Mouse (Mus musculus): ENCODE results near the gene Cltb.

Gene Cltb

DNA sequence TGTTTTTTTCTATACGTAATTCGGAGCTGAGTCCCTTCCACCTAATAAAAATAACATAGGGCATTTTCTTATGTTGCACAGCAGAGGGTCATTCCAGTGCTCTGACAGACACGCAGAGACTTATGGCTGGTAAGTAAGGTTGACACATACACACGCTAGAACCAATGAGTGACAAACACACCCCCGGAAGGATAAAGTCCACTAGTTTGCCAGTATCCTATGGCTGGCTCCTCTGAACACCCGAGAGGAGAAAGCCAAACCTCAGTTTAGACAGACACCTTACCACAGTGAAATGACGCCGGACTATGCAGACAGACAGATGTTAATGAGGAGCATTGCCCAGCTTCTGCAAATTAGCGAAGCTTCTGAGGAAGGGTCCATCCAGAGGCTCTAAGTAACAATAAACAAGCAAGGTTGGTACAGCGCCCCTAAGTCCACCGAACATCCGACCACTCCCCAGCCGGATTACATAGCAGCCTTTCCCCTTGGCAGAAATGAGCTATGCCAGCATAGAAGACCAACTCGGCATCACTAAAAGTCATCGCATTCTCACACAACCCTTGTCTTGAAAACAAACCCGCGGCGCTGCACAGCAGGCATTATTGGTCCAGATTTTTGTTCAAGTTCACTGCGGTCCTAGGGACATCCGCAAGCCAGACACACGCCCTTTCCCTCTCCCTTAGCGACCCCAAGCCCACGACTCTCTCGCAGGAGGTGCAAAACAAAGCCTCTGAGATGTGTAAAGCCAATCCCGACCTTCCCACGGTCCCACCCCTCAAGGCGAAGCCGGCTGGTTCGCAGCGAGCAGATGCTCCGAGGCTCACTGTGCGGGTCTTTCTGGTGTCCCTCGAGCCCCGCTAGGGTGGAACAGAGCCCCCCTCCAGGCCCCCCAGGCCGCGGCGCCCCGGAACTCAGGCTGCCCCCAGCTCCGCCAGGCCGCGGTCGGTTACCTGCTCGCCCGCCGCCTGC, 46.6 kb downstream of the Cltb start:
- DNase-seq (ENCODE audit: low read depth, low spot score) = peak; percentile 30

DNA sequence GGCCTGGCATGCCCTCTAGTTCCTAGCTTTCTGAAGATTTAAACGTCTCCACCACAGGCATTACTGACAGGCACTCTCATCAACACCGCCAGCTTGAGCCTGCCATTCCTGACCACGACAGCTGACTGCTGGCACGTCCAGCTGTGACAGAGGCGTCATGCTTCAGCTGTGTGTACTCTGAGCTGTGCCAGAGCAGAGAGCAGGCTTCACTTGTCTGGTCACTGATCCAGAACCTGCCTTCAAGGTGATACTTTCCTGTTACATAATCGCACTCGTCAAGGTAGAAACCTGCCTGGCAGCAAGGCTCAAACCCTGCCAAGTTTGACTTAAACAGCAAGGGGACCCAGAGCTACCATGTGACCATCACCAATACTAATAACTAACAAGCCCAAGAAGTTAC, 48.6 kb downstream of the Cltb start:
- DNase-seq (ENCODE audit: low read depth, low spot score) = no peak

DNA sequence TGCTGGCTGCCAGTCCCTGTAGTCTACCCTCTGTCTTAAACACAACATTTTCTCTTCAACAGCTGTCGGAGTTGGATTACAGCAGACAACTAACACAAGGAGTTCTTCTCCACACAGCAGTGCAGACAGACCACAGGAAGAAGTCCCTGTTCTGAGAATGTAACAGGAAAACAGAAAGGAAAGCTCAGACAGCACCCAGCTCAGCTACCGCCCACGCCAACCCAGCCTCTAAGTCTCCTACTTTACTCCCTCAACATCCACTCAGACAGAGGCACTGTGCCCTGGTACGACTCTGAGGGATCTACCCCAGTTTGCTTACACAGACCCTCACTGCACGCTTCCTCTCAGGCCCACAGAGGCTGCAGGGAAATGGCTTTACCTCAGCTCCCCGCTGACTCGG, 50.5 kb downstream of the Cltb start:
- DNase-seq (ENCODE audit: low read depth, low spot score) = no peak

DNA sequence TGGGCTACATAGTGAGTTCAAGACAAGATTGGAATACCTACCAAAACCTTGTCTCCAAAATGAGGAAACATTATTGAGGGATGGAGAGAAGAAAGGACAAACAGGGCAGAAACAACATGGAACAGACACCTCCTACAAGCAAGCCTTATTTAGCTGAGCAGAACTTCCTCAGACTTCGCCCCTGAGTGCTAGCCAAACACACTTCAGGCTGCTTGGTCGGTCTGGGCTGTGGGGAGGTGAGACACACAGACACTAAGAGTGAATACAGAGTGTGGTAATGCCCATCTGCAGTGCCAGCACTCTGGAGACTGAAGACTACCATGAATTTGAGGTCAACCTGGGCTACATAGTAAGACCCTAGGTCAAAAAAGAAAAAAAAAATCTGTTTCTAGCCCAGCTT, 51.5 kb downstream of the Cltb start:
- no peak for DNase-seq (ENCODE audit: low read depth, low spot score)

DNA sequence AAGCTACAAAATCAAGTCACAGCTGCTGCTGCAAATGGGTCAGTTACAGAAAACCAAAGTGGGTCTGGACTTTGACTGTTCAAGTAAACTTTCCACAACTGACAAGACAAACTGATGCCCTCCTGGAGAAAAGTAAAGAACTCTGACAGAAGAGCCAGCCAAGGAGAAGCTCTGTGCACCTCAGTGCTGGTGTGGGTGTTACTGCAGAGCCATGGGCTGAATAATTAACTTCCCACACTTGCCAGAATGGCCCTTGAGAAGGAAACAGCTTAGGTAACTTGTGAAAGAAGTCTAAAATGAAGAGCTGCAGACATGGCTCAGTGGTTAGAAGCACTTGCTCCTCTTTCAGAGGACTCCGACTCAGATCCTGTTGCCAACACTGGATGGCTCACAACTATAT, 53.5 kb downstream of the Cltb start:
- no peak for DNase-seq (ENCODE audit: low read depth, low spot score)

DNA sequence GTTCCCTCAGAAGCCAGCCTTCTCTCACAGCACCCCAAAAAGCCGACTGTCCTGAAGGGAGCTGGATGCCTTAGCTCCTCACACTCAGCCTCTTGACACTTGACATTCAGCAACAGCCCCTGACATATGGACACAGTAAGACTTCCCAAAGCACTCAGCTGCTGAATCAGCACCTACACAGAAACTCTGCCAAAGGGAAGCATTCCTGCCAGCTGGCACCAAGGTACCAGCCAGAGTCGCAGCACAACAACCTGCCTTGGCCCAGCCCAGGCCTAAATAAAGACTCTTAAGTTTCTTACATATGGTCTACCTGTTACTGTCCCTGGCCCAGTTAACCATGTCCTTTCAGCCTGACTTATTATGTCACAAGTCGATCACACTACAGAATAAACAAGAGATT, 54.3 kb downstream of the Cltb start:
- DNase-seq (ENCODE audit: low read depth, low spot score) = no peak

DNA sequence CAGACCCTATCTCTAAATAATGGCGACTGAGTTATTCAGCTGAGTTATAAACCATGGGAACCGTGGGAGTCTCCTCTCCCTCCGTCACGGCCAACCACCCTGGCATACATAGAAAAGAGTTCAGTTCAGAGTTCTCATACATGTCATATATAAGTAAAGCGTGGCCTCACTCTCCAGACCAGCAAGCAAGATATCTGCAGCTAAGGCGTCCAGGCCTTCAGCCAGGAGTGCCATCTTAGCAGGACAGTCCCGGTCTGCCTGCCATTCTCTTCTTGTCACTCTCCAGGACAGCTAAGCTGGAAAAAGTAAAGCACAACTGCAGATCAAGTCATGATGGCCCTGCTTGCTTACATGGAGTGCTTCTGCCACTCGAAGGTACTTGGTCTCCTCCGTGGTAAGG, 55.0 kb downstream of the Cltb start:
- DNase-seq (ENCODE audit: low read depth, low spot score) = no peak

DNA sequence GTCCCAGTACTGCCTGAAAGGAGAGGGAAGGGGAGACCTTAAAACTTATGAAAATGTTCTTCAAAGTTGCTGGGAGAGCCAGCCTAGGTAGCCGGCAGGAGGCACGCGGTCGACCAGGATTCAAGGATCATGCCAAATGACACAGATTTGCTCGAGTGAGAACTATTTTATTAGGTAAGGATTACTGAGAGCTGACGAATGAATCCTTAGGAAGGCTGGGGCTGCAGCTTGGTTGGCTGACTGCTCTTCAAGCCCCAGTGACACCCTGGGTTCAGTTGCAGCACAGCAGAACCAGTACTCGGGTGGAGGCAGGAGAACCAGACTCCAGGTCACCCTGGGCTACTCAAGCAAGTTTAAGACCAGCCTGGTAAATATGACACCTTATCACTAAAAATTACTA, 63.1 kb downstream of the Cltb start:
- DNase-seq (ENCODE audit: low read depth, low spot score) = no peak

Measured in ES-CJ7 (cell line).